Mouse (Mus musculus): ENCODE measurements at regions not wholly inside any gene's neighbourhood (a gene's known extent, or its start where the extent isn't known, plus 50 kb on each side); places are given as distances from the start of the nearest gene placed in this dataset.

GRCm38 (mm10) chr4:89401696-89402095, 90.9 kb upstream of the Cdkn2b start:
- no peak for DNase-seq (ENCODE audit: low spot score in 2 of 2)

DNA sequence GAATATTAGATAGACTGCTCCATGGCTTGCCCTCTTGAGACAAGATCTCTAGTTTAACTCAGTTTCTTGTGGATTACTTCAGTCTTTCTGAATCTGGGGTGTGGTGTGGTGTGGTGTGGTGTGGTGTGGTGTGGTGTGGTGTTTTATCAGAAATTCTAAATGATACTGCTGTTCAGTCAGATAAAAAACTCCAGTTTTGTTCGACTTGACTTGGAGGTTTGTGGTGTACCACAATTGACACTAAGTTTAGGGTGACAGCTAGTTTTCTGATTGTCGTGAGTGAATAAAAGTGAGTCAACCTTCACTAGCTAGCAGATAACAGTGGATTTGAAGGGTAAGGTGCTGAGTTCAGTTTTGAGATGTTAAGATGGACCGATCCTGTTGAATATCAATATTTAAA, 89.5 kb upstream of the Cdkn2b start:
- no peak for DNase-seq (ENCODE audit: low spot score in 2 of 2)

- no peak for DNase-seq (ENCODE audit: low spot score in 2 of 2)
These were observed 88.4 kb upstream of the Cdkn2b start for GRCm38 (mm10) chr4:89399277-89399676.

DNA sequence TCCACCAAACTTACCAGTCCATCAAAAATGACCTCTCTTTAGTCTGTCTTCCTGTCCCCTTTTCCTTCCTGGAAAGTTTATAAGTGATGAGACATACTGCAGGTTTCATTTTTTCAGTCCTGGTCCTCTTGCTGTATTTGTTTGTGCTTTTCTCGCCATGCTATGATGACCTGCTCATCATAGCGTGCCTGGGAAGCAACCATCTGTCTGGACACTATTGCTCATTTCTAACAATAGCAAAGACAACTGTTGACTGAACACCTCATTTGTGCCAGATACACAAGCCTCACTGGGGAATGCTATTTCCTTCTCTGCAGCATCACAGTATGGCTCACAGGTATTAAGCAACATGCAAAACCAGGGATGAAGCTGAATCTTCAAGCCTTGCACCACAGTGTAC, 85.2 kb upstream of the Cdkn2b start:
- no peak for DNase-seq (ENCODE audit: low spot score in 2 of 2)

GRCm38 (mm10) chr4:89395336-89395735, 84.5 kb upstream of the Cdkn2b start:
- DNase-seq (ENCODE audit: low spot score in 2 of 2): no peak

DNA sequence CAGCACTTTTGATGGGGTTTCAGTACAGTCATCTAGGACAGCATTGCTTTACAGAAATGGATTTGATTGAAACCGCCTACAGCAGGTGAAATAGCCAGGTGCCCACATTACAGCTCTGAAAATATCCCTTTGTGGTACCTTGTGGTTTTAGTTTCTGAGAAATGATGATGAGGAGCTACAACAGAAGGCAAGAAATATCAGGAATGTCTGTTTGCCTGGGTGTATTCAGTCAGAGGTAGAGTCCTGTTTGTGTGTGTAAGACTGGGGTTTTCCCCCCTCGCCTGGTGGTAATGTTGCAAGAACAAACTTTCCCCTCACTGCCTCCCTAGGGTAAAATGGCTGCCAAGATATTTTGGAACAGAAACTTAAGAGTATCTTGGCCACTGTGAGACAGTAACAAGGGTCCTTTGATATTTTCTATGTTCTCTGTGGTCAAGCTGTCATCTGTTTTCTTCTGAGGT, 82.4 kb upstream of the Cdkn2b start:
- DNase-seq (ENCODE audit: low spot score in 2 of 2): peak in 1 of 2 experiments; percentile 4

DNA sequence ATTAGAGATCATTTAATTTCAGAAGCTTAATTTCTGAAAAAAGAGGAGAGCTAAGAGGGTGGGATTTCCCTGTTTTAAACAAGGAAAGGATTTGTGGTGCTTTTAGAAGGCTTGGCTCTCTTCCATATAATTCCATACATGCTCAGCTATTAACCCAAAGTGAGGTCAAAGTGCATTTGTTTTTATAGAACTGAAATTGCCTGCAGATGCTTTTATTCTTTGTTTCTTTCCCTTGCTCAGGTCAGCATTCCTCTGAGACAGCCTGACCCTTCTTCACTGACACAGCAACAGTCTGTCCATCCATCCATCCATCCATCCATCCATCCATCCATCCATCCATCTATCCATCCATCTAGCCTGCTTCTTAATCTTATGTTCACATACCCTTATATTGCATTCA, 82.0 kb upstream of the Cdkn2b start:
- DNase-seq (ENCODE audit: low spot score in 2 of 2): no peak

GRCm38 (mm10) chr4:89391463-89392308, 80.8 kb upstream of the Cdkn2b start:
- no peak for DNase-seq (ENCODE audit: low spot score in 2 of 2)

DNA sequence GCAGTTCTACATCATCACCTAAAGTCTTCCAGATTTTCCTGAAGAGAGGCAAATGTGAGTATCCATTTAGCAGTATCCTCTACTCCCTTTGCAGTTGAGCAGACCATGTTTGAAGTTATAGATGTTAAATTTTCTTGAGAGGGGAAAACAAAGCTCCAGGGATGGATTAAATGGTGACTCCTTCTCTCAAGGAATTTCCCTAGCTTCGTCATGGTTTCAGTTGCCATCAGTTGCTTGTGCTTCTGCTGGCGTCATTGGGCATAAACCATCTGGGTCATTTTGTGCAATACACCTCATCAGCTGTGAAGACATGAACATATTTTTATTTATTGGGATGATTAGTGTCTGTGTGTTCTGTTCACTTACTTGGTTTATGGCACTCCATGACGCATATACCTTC, 72.7 kb upstream of the Cdkn2b start:
- DNase-seq (ENCODE audit: low spot score in 2 of 2): no peak

- no peak for DNase-seq (ENCODE audit: low spot score in 2 of 2)
These were observed 71.7 kb upstream of the Cdkn2b start for GRCm38 (mm10) chr4:89382434-89382976.

- no peak for DNase-seq (ENCODE audit: low spot score in 2 of 2)
These were observed 70.9 kb upstream of the Cdkn2b start for GRCm38 (mm10) chr4:89381763-89382162.

DNA sequence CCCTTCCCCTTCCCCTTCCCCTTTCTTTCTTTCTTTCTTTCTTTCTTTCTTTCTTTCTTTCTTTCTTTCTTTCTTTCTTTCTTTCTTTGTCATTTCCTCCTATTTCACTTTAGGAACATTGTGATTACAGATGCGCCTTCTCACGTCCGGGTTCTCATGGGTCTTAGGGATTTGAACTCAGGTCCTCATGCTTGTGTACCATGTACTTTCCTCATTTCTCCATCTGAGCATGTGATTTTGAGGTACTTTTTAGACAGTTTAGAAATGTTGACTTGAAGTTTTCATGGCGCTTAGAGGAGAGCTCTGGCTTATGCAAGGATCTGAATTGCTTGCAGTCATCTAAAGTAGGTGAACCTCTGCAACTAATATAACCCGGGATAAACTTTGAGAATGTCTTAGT, 70.2 kb upstream of the Cdkn2b start:
- no peak for DNase-seq (ENCODE audit: low spot score in 2 of 2)

DNA sequence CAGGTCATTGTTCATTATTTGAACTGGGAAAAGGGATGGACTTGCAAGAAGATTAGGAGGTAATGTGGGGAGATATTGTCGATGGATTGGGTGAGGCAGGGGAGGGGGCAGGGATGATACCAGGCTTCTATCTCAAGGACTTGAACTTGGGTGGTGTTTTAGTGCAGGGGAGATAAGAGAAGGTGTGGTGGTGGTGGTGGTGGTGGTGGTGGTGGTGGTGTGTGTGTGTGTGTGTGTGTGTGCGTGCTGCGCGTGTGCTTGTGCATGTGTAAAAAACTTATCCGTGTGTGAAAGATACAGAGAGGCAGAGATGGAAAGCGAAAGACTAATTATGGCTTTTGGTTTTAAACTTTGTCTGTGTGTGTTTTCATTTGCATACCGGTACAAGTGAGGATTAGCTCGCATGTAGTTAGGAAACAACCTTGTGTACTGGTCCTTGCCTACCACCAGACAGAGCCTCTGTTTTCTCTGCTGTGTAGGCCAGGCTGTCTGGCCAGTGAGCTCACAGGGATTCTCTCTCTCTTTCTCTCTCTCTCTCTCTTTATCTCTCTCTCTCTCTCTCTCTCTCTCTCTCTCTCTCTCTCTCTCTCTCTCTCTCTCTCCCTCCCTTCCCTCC, 69.6 kb upstream of the Cdkn2b start:
- no peak for DNase-seq (ENCODE audit: low spot score in 2 of 2)

DNA sequence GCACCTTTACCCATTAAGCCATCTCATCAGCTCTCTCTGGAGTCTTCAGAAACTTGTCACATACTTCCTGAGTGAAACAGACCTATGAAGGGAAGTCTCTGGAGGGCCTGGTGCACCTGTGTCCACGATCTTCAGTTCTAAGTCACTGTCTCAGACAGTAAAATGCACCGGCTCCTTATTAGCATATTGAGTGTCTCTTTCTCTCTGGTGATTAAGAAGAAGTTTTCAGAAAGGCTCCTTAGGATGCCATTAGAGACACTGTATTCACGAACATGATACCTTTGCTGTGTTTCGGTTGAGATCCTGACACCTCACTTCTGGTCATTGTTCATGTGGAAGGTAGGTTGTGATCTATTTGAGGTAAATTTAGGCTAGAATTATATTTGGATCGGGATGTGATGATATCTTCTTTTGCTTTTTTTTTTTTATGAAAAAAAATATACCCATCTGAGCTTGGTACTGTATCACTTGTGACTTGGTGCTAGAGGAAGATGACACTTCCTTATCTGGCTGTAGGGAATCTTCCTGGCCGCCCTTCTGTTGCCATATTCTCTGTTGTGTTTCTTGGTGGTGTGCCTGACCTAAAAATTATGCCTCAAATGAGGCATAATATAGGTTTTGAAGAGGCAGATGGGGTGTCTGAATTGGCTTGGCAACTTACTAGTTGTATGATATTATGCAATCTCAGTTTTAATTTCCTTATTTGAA, 68.9 kb upstream of the Cdkn2b start:
- DNase-seq (ENCODE audit: low spot score in 2 of 2): no peak

DNA sequence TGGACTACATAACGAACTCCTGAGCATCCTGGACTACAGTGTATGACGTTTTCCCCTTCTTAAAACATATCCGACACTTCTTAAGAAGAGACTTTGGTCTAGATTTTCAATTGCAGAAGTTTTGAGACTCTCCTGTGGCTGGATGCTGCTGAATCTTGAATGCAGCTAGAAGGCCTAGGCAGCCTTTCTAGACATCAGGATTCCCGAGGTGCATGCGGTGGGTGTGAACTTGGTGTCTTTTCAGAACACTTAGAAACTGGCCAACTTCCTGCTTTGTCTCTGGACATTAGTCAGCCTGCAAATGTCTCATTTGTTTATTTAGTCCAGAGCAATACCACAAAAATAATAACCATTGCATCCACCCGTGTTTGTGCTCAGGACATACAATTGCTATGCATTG, 61.8 kb upstream of the Cdkn2b start:
- DNase-seq (ENCODE audit: low spot score in 2 of 2): no peak

- DNase-seq (ENCODE audit: low spot score in 2 of 2): no peak
These were observed 58.1 kb upstream of the Cdkn2b start for GRCm38 (mm10) chr4:89368850-89369524.

DNA sequence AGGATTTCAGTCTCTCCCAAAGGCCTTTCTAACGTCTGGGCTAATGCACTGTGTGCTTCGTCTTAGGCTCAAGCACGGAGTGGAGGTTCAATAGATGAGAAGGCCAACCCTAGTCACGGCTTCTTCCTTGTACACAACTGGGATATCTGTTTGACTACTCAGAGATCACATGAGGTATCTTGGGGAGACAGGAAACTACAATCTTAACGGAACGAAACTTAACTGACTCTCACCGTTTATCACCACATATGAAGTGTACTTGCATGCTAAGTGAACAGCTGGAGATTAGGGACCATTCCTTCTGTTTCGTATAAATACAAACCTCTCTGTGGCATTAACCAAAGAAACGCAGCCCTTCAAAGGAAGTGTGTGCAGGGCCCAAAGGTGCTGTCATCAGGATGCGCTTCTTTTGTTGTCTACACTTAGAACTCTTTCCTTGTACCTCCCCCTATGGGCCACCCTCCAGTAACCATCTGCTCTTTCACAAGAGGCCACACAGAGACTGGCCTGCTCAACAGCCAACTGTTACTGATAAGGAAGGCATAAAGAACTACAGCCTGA, 55.8 kb upstream of the Cdkn2b start:
- no peak for DNase-seq (ENCODE audit: low spot score in 2 of 2)

DNA sequence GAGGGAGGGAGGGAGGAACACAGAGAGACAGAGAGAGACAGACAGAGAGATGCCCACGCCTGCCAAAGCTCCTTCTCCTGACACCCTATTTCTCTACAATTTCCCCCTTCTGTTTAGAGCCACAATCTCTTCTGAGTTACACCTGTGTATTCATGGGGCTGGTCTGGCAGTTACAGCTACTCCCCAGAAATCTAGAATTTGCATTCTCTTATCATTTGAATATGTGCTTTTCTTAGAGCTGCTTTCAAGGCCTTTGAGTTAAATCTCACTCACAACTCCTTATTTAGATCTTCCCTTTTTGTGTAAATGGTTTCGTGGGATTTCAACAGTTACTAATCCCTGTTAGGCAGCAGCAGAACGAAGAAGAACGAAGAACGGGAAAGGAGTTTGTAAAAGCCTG, 55.0 kb upstream of the Cdkn2b start:
- no peak for DNase-seq (ENCODE audit: low spot score in 2 of 2)

DNA sequence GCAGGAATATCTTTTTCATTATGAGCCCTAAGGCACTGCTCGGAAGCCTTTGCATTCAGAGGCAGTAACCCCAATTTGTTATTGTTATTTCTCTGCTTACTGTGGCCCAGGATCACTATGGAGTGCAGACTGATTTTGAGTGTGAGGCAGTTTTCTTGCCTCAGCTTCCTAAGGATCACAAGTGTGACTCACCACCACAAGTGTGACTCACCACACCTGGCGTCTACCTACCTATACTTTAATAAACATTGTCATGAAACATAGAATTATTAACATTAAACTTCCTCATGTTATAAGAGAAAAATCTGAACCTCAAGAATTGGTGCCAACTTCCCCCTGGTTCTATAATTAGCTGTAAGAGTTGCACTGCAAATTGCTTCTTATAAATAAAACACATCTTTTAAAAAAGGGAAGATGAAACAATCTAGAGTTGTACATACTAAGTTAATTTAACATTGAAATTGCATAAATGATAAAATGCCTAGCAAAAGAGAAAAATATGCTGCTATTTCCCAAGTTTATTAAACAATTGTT, 52.4 kb upstream of the Cdkn2b start:
- DNase-seq (ENCODE audit: low spot score in 2 of 2): no peak

GRCm38 (mm10) chr4:89362650-89363049, 51.8 kb upstream of the Cdkn2b start:
- no peak for DNase-seq (ENCODE audit: low spot score in 2 of 2)

GRCm38 (mm10) chr4:89361316-89361715, 50.5 kb upstream of the Cdkn2b start:
- DNase-seq (ENCODE audit: low spot score in 2 of 2): no peak

All from gastrocnemius, adult 8-10 months (tissue).